Mouse (Mus musculus): Measurements from ENCODE around the gene Mlf2.
"Not testable (repeated sequence)": the region's sequence is repeated elsewhere in the genome, so short reads cannot be mapped to it uniquely, and the experiment has no call there.

Mlf2 gene

DNA sequence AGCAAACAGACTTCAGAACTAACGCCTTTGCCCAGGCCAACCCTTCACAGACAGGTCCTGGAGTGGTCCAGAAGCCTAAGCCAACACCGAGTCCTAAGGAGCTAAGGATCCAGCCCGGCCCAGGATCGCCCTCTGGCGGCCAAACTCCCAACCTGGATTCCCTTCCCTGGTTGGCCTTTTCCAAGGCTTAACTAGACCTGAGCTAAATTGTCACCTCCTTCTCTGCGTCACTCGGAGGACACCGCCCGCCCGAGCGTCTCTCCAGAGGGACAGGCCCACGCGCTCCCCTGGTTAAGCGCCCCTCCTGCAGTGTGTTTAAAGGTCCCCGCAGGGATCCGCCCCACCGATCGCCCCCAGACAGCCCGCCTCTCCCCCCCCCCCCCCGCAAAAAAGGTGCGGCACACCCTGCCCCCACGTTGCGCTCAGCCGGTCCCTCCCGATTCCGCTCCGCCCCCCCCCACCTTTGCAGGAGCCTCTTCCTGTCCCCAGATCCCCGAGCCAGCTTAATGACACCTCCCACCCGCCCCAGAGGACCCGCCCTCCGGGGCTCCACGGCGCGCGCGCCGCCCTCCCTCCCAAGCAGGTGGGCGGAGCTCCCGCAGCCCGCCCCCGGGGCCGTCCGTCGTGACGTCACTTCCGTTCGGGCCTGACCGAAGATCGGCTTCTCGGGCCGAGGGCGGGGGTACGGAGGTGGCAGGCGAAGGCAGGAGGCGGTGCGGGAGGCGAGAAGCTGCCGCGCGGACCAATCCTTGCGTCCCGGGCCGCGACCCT, at the start of gene Mlf2:
Gene Mlf2, plus strand, starts transcription at position 633 of the 771 bp plus-strand sequence.
- peak; percentile 98 for DNase-seq (ENCODE audit: extremely low read depth, insufficient read length, low spot score)

DNA sequence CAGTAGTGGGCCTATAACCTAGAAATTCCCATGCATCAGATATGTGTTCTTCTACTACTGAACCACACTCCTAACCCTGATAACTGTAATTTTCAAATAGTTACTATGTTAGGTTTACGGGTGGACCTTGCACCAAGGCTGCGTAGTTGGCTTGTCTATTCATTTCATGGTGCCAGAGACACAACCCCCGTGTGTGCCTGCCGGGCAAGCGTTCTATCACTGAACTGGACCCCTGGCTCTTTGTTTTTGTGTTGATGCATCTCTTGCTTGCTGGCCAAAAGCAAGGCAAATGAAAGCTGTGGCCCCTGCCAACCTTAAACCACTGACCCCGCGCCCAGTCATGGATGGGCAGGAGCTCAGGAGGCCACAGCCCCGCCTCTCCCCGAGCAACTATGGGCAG, 49.4 kb upstream of the Mlf2 start:
- DNase-seq (ENCODE audit: extremely low read depth, insufficient read length, low spot score) = no peak

DNA sequence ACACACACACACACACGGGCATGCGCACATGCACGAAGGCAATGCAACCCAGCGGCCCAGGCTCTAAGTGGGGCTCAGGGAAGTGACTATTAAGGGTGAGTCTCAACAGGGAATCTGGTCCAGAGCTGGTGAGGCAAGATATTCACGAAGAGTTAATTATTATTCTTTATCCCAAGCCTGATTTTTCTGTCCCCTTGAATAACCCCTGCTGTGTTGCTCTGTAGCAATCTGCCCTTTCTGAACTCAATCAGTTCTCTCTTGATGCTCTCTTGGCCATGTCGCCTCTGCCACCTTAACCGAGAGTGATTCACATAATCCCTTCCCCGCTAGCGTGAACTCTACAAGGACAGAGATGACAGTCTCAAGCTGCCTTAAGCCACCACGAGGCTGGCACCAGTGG, 47.8 kb upstream of the Mlf2 start:
- DNase-seq (ENCODE audit: extremely low read depth, insufficient read length, low spot score) = no peak

DNA sequence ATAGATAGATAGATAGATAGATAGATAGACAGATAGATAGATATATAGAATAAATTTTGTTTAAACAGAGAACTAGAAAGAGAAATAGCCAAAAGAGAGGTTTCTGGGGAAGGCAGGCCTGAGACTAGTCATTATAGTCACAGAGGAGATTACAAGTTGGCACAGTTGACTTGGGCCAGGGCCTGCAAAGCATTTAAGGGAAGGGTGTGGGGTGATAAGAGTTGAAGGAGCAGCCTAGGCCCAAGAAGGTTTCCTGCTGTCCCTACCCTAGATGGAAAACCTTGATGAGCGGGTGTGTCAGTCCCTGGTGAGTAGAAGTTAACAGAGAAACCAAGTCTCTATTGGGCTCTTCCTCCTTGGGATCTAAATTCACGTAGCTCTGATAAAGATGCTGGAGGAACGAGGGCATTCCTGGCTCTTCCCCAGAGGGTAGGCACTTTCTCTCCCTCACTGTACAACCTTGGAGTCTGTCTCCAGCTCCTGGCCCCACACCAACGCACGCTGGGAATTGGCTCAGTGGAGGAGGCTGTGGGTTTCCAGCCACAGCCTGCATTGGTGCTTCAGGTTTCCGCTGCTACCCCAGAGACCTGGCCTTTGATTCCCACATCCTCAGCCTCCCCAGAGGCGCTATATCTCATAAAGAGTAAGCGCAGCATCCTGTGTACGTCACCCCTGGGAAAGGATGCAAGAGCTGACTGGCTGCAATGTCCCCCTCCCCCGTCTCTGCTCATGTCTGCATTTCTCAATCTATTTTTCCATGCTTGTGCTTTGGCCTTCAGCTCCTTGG, 46.3 kb upstream of the Mlf2 start:
- DNase-seq (ENCODE audit: extremely low read depth, insufficient read length, low spot score) = no peak

DNA sequence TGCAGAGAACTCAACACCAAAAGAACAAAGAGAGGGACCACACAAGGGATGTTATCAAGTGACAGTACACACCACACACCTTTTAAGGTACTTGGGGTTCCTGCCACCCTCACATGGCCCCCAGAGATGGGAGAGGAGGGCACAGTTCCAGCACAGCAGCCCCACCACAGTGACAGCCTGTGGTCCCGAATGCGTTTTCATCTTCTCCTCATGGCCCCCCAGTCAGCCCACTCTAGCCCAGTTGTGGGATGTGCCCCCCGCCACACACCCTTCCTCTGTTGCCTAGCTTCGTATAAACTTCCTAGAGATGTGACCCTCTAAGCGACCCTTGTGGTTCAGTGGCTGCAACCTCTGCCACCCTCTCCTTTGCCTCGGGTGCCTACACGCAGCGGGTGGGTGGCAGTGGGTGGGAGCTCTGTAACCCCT, 45.2 kb upstream of the Mlf2 start:
- DNase-seq (ENCODE audit: extremely low read depth, insufficient read length, low spot score) = no peak

DNA sequence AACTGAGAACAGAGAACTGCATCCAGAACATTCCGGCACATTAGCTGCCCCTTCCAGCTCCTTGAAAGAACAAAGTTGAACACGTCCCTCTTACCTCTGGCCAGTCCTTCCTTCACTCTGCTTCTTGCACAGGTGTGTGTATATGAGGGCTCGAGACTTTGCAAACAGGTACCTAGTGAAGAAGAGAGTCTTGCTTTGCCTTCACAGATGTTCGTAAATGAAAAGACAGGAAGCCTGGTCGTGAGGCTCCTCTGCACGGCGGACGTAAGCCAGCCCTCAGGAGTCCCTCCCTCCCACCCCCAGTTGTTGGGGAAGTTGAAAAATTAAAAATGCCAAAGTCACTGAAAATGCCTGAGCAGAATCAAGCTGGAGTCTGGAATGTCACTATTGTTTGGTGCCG, 43.2 kb upstream of the Mlf2 start, which contains the start of gene Cd4:
Gene Cd4, minus strand, starts transcription at position 236 of the 400 bp plus-strand sequence.
- DNase-seq (ENCODE audit: extremely low read depth, insufficient read length, low spot score) = no peak

DNA sequence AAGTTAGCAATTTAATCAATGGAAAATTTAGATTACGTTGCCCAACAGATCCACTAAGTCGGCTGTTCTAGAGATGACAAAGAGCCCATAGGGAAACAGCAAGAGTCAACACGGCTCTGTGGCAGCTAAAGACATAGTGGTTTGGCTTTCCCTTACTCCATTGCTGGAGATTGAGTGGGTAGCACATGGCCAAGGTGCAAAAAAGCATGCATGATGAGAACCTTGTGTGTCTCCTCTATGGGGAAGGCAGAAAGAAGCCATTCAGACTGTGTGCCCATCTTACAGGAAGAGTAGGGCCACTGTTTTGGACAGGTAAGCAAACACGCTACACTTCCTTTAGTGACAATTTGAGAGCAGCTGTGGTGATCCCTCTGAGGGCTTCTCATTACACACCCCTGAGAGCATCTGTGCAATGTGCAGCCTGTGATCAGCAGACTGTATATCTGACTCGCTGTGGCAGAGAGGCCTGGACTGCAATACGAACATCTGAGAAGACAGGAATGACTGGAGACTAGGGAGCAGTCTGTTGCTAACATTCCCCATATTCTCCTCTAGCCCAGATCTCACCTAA, 42.5 kb upstream of the Mlf2 start:
- DNase-seq (ENCODE audit: extremely low read depth, insufficient read length, low spot score) = no peak

DNA sequence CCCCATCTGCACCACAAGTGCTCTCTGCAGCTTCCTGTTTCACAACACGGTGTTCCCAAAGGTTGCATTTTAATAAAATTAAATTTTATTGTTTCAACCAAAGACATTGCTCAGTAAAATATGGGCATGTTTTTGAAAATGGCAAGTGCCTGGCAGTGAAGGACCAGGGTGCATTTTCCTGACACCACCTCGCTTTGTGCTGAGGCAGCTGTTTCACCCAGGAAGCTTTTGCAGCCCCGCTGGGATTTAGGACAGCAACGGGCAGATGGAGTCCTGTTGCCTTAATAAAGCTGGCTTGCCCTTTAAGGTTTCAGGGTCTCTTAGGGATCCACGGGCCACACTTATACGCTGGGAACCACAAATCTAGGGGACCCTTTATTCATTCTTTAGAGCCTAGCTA, 40.2 kb upstream of the Mlf2 start:
- DNase-seq (ENCODE audit: extremely low read depth, insufficient read length, low spot score) = no peak

DNA sequence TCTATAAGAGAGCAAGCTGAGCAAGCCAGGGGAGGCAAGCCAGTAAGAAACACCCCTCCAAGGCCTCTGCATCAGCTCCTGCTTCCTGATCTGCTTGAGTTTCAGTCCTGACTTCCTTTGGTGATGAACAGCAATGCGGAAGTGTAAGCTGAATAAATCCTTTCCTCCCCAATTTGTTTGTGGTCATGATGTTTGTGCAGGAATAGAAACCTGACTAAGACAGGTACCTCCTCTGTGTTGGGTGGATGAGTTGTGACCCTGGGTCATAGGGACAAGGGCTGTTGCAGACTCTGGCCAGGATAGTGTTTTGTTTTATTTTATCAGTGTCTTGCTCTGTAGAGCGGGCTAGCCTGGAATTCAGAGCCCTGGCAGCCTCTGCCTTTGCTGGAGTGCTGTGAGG, 37.1 kb upstream of the Mlf2 start:
- DNase-seq (ENCODE audit: extremely low read depth, insufficient read length, low spot score) = not testable (repeated sequence)

DNA sequence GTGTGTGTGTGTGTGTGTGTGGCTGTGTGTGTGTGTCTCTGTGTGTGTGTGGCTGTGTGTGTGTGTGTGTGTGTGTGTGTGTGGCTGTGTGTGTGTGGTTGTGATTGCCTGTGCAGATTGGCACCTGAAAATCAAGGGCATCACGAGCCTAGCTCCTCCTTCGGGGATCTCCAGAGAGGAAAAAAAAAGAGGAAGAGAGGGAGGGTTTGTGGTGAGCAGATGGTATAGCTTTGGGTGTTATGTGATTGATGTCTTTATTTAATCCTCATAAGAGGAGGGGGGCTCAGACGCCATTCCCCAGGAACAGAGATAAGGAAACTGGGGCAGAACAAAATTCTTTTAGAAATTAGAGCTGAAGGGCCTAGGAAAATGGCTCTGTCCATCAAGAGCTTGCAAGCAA, 32.8 kb upstream of the Mlf2 start:
- DNase-seq (ENCODE audit: extremely low read depth, insufficient read length, low spot score) = no peak

DNA sequence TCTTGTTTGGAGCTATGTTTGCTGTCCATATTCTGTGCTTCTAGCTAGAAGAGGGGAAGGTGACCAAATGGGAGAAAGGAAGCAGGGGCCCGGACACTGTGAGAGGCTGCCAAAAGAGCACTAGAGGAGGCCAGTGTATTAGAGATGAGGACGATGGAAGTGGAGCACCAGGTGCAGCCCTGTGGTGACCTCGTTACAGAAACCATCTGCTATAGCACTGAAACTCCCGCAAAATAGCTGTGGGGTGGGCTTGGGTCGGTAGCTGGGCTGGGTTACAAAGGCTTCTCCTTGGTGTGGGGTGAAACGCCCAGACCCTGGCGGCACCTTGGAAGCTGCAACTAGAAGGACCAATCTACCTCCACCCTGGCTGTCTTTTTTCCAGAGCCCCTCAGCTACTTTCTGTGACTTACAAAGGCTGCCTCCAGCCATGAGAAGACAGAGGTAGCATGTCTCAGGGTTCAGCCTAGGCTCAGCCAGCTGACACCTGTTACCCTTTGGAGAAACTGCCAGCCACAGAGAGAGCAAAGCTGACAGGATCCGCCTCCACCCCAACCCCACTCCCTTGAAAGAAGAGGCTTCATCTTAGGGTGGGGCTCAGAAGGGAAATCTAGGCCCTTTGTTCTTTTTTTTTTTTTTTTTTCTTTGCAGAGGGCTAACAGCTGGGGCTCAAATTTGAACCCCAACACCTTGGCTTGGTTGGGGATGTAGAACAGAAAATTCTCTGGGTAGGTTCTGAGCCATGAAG, 31.0 kb upstream of the Mlf2 start:
- no peak for DNase-seq (ENCODE audit: extremely low read depth, insufficient read length, low spot score)

DNA sequence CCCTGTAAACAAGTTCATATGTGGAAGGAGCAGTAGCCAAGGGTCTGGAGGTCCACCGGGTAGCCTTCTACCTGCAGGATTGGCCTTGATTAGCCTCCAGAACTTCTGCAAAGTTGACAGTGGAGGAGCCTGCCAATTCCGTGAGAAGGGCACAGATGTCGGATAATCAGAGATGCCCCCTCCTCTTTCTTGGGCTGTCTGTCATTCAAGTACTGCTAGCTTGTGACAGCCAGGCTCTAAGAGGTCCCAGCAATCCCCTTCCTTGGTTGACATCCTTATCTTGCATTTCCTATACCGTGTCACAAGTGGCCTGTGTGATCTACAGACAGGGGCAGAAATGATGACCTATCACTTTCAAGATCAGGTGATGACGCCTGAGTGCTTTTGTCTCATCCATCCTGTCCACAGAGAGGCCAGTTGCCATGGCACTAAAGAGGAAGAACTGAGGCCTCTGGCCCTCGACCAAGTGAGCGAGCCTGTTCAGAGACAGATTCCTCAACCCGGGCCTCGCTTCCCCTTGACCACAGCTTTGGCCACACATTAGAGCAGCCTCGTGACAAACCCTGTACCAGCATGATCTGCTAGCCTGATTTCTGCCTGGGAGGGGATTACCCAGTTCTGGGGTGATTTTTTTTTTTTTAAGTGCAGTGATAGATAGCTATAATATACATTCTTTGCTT, 30.2 kb upstream of the Mlf2 start:
- DNase-seq (ENCODE audit: extremely low read depth, insufficient read length, low spot score) = peak; percentile 32

DNA sequence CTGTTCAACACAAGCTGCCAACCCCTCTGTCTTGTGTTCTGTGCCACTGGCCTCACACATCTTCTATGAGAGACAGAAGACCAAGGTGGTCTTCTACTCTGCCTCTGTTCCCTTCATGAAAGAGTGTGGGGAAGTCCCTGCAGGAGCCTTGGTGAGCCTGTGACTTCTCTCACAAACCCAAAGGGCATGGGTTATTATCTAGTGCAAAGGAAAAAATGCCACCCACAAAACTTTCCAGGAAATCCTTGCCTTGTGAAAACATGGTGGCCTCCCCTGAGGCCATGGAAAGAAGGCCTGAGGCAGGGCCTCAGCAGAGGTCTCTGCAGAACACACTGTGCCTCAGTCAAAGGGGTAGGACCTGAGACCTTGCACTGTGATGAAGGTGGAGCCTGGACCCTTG, 29.3 kb upstream of the Mlf2 start:
- DNase-seq (ENCODE audit: extremely low read depth, insufficient read length, low spot score) = no peak

DNA sequence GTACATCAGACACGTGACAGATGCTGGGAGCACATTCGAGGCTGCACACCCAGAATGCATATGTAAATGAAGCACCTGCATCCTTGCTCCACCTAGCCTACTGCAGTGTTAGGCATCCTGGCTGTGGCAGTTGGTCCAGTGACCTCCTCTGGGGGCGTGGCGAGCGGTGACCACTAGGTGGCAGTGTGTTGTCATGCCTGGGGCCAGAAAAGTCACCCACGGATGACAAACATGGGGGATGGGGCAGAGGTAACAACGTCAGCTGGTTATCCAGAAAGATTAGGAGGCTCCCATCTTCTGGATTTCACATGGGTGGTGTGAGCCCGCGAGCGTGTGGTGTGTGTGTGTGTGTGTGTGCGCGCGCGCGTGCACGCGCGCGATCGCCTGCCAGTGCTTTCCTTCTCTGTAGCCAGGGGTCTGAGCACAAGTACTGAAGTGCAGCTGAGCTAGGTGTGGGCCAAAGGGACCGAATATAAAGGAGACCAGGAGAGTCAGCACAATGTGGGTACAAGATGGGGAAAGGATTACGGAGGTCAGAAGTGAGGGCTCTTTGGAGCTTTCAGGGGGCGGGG, 27.5 kb upstream of the Mlf2 start:
- peak; percentile 86 for DNase-seq (ENCODE audit: extremely low read depth, insufficient read length, low spot score)

DNA sequence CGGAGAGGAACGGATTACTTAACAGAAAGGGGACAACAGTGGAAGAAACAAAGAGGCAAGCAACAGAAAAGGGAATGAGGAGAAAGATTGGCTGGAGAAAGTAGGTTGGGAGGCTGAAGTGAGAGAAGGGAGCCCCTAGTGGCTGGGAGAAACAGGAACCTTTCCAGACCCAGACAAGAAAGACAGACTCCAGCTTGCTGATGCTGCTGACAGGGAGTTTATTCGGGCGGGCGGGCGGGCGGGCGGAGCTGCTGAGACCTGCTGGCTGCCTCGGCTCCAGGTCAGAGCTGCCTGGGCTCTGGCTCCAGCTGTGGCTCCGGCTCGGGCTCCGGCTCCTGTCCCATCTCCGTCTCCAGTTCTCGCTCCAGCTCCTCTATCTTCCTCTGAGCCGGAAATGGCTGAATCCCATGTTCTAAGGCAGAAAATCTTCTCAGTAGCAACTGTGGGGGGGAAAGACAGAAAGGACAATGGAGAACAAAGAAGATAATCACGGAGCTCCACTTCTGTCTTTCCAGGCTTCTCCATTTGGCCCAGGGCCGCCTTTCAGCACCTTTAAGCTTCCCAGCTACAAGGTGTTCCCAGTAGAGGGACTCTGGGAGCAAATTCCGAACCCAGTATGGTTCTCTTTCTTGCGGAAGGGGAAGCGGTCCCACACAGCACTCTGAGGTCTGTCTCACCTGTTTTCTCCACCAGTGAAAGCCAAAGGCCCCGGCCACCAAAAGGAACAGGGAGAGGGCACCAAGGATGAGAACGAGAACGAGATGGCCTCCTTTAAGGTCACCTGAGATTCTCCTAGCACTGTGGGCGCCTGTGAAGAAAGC, 26.8 kb upstream of the Mlf2 start:
- no peak for DNase-seq (ENCODE audit: extremely low read depth, insufficient read length, low spot score)

DNA sequence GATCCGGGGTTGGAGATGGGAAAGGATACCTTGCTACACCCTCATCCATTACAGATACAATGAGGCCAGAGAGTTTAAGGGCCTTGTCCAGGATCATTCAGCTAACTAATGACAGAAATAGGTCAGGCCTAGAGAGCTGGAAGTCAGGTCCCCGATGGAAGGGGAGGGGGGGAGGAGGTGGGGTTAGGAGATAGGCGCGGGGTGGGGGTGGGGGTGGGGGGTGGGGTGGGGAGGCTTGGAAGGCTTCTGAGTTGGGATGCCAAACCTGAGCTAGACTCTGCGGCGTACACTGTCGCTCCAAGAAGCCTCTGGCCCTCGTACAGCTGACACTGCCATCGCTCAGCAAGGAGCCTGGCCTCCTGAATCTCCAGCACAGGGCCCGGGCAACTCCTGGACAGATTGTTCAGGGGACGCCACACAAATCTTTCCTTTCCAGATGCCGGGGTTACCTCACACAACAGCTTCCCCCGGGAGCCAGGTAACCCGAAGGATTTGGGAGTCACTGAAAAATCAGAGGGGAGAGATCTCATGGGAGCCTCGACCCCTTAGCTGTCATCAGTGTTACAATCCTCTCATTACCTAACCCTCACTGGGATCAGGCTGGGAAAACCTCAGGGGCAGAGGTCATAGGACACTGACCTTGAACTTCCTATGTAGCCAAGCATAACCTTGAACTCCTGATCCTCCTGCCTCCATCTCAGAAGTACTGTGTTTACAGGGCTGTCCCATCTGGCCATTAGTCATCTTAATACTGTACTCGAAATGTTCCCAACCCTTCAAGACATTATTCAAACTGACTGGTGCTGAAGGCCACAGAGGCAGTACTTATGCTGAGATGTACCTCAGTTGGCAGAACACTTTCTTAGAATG, 26.0 kb upstream of the Mlf2 start:
- DNase-seq (ENCODE audit: extremely low read depth, insufficient read length, low spot score) = no peak

DNA sequence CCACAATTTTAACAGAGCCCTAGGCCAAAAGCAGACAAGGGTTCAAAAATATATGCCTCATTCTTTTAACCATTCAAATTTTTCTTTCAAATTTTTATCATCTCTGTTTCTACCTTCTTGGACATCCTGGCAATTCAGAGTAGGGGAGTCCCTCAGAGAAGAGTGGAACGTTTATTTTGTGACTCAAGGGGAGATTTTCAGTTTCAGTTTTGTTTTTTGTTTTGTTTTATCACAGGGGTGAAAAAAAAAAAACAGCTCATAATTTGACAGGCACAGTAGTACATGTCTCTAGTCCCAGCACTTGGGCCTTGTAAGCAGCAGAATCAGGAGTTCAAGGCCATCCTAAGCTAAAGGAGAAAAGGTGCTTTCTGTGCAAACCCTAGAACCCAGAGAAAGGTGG, 23.4 kb upstream of the Mlf2 start:
- no peak for DNase-seq (ENCODE audit: extremely low read depth, insufficient read length, low spot score)

DNA sequence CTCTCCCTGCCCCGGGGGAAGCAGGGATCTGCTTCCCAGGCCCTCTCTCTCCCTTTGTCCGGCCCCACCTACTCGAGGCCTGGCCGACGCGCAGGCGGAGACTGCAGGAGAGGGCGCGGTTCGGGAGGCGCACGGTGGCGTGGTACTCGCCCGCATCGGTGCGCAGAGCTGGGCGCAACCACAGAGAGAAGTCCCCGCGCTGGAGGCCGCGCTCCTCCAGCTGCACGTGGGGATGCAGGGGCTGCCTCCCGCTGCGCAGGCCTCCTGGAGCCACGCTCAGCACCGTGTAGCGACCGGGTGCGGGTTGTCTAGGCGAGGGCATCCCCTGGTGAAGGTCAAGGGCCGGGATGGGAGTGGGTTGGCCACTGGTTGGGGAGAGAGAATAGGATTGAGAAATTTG, 21.2 kb upstream of the Mlf2 start:
- DNase-seq (ENCODE audit: extremely low read depth, insufficient read length, low spot score) = no peak

Data from 3134 (cell line).